Mouse (Mus musculus) lung, postnatal 0 days (tissue): ENCODE results near the gene Exoc5. TPM values are rescaled to one million over a fixed set of nuclear protein-coding genes. Genes with fewer than 3 reads are reported as not detected.
"Not testable (repeated sequence)": the region's sequence is repeated elsewhere in the genome, so short reads cannot be mapped to it uniquely, and the experiment has no call there.

ENCODE experiments used
- ATAC-seq: fragments of 200-750 bp; cut with Nextera tagmentation; 2 replicates; pipeline ENCODE4 v1.8.0; 2017; ENCODE audit warnings: moderate library complexity
- DNase-seq: peaks from one replicate; pipeline ENCODE4 v3.0.0-alpha.2; 2016; ENCODE audit warnings: low spot score
- H3K27ac ChIP-seq: fragments of 300-500 bp; sonication (generic); 2 replicates; pipeline ENCODE4 v1.5.1; 2014; ENCODE audit warnings: antibody characterized with exemption, mild to moderate bottlenecking, low read length, mixed read lengths
- H3K27me3 ChIP-seq: fragments of 300-500 bp; sonication (generic); replicated peaks from 2 replicates; pipeline ENCODE4 v1.6.1; 2014; ENCODE audit warnings: low read length, mixed read lengths; ENCODE audit not compliant: insufficient read depth
- H3K36me3 ChIP-seq: fragments of 300-500 bp; sonication (generic); 2 replicates; pipeline ENCODE4 v1.6.1; 2014; ENCODE audit warnings: low read length, mixed read lengths; ENCODE audit not compliant: insufficient read depth
- H3K4me1 ChIP-seq: fragments of 300-500 bp; sonication (generic); 2 replicates; pipeline ENCODE4 v1.6.1; 2014; ENCODE audit warnings: antibody characterized with exemption, low read depth, low read length, mixed read lengths; ENCODE audit not compliant: insufficient read depth
- H3K4me2 ChIP-seq: fragments of 300-500 bp; sonication (generic); replicated peaks from 2 replicates; pipeline ENCODE4 v1.6.1; 2014; ENCODE audit warnings: low read depth, mild to moderate bottlenecking, low read length, moderate library complexity, mixed read lengths
- H3K4me3 ChIP-seq: fragments of 300-500 bp; sonication (generic); 2 replicates; pipeline ENCODE4 v1.5.1; 2014; ENCODE audit warnings: low read depth, low read length
- H3K9ac ChIP-seq: fragments of 300-500 bp; sonication (generic); replicated peaks from 2 replicates; pipeline ENCODE4 v1.6.1; 2014; ENCODE audit warnings: low read depth, mild to moderate bottlenecking
- H3K9me3 ChIP-seq: fragments of 300-500 bp; sonication (generic); 2 replicates; pipeline ENCODE4 v1.6.1; 2016; ENCODE audit warnings: low read length, mixed read lengths
- CTCF ChIP-seq: IDR thresholded peaks from 2 replicates; pipeline ENCODE4 v1.5.1; 2016; ENCODE audit warnings: antibody characterized with exemption, mild to moderate bottlenecking
- EP300 ChIP-seq: IDR thresholded peaks from 2 replicates; pipeline ENCODE4 v1.6.1; 2016; ENCODE audit warnings: antibody characterized with exemption, mild to moderate bottlenecking, control low read depth
- WGBS: fragments of 180-500 bp; shearing (Covaris S2); extraction: QIAGEN DNeasy Blood & Tissue Kit; methylation state at CpG from one replicate; pipeline ENCODE4 v1.1.7; 2014; 5-methylcytosine and 5-hydroxymethylcytosine counted together
- polyA plus RNA-seq: library from polyadenylated mRNA; unstranded; fragments of >200 nt; fragmentation: Nextera tagmentation; extraction: Ambion mirVana; gene quantifications from 2 replicates; pipeline ENCODE4 v1.2.1, GENCODE M21; 2015

The Exoc5 gene
- 26.7 and 28.6 TPM in 2 replicates for polyA plus RNA-seq

DNA sequence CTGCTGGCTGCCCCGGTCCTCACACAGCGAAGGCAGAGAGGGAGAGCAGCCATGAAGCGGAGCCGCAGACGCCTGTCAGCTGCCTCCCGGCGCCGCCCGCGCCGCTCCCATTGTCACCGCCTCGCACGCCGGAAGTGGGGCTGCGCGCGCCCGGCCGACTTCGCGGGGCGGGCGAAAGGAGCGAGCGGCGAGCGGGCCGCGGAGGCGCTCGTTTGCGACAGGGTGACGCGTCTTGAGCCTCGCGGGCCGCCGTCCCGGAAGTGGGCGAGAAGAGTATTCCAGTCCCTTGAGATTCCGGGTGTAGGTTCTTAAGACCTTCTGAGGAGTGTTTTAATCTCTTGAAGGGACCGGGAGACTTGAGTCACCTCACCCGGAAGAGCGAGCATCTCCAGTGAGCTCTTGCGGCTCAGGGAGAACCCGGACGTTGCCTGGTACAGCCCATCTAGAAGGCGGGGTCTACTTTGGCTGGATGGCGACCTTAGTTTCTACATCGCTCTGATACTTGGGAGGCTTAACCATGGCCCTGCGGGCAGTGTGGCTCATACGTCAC lies at the start of gene Exoc5:
Gene Exoc5, minus strand, starts transcription at position 380 of the 550 bp plus-strand sequence.
- H3K4me3 ChIP-seq = peak within 1 kb of the TSS; percentile 97
- 0% methylated on average over 51 of the region's 53 CpGs for WGBS
- no peaks in the 10 kb centered on the region; the same call in 1 of the 2 replicates for H3K4me1 ChIP-seq
- ATAC-seq (peak; percentile 95), DNase-seq (peak; percentile 97)
- TF ChIP-seq EP300 (peak; percentile 64), CTCF (no peak)
- H3K9me3 ChIP-seq = no peaks in the 10 kb centered on the region
- peak within 1 kb of the TSS; percentile 78 for H3K4me2 ChIP-seq
- H3K27me3 ChIP-seq = no peaks in the 10 kb centered on the region
- H3K27ac ChIP-seq = peak within 1 kb of the TSS; percentile 99
- no peaks in the 10 kb centered on the region for H3K36me3 ChIP-seq
- peak within 1 kb of the TSS; percentile 88 for H3K9ac ChIP-seq

DNA sequence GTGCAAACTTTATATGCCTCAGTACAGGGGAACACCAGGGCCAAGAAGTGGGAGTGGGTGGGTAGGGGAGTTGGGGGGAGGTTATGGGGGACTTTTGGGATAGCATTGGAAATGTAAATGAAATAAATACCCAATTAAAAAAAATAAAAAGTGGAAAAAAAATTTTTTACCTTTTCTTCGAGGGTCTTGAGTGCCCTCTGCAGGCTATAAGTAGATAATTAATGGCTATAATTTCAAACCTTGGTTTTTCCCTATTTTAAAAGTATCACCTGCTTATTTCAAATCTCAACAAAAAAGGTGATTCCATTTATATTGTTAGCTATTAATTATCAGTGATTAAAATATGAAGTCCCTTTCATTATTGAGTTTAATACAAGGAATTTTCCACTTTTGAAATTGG lies 25.3 kb upstream of the Exoc5 start:
- H3K4me2 ChIP-seq, H3K27me3 ChIP-seq, H3K4me1 ChIP-seq, H3K36me3 ChIP-seq, H3K9me3 ChIP-seq, H3K9ac ChIP-seq, ATAC-seq, DNase-seq, H3K27ac ChIP-seq, H3K4me3 ChIP-seq: not testable (repeated sequence)
- WGBS = 54% methylated on average over 1 of the region's 1 CpGs

- no peaks in the 10 kb centered on the region for H3K4me1 ChIP-seq
- H3K27me3 ChIP-seq = no peaks in the 10 kb centered on the region
- H3K9ac ChIP-seq = no peak overlapping the region
- WGBS = 93% methylated on average over 4 of the region's 4 CpGs
- no peak for TF ChIP-seq CTCF
- no peak for TF ChIP-seq EP300
- ATAC-seq (no peak), DNase-seq (no peak)
- no peaks in the 10 kb centered on the region for H3K9me3 ChIP-seq
- H3K36me3 ChIP-seq = peaks cover 6% of the 10 kb centered on the region; the same call in 1 of the 2 replicates
- no peak overlapping the region for H3K27ac ChIP-seq
- no peak overlapping the region for H3K4me2 ChIP-seq
- H3K4me3 ChIP-seq = no peak overlapping the region
These were observed 24.8 kb upstream of the Exoc5 start for GRCm38 (mm10) chr14:49091277-49091676.

GRCm38 (mm10) chr14:49090102-49090501 lies 23.6 kb upstream of the Exoc5 start:
- no peaks in the 10 kb centered on the region for H3K4me1 ChIP-seq

GRCm38 (mm10) chr14:49089461-49090058 lies 23.1 kb upstream of the Exoc5 start:
- 33% methylated on average over 6 of the region's 6 CpGs for WGBS
- DNase-seq (no peak), ATAC-seq (no peak)
- H3K36me3 ChIP-seq = peaks cover 6% of the 10 kb centered on the region; the same call in 1 of the 2 replicates
- TF ChIP-seq CTCF (no peak), EP300 (no peak)
- no peaks in the 10 kb centered on the region for H3K27me3 ChIP-seq
- no peak overlapping the region for H3K4me2 ChIP-seq
- no peaks in the 10 kb centered on the region for H3K9me3 ChIP-seq
- no peak overlapping the region for H3K27ac ChIP-seq
- H3K9ac ChIP-seq = no peak overlapping the region
- H3K4me1 ChIP-seq = no peaks in the 10 kb centered on the region
- H3K4me3 ChIP-seq = no peak overlapping the region

More at GRCm38 (mm10) chr14:49090102-49090501, 23.6 kb upstream of the Exoc5 start:
- no peak overlapping the region for H3K27ac ChIP-seq
- no peak overlapping the region for H3K9ac ChIP-seq
- no peak overlapping the region for H3K4me3 ChIP-seq
- DNase-seq (no peak), ATAC-seq (no peak)
- H3K4me2 ChIP-seq = no peak overlapping the region
- H3K9me3 ChIP-seq = no peaks in the 10 kb centered on the region
- H3K36me3 ChIP-seq = peaks cover 6% of the 10 kb centered on the region; the same call in 1 of the 2 replicates
- 65% methylated on average over 5 of the region's 5 CpGs for WGBS
- H3K27me3 ChIP-seq = no peaks in the 10 kb centered on the region
- TF ChIP-seq EP300 (no peak), CTCF (no peak)

DNA sequence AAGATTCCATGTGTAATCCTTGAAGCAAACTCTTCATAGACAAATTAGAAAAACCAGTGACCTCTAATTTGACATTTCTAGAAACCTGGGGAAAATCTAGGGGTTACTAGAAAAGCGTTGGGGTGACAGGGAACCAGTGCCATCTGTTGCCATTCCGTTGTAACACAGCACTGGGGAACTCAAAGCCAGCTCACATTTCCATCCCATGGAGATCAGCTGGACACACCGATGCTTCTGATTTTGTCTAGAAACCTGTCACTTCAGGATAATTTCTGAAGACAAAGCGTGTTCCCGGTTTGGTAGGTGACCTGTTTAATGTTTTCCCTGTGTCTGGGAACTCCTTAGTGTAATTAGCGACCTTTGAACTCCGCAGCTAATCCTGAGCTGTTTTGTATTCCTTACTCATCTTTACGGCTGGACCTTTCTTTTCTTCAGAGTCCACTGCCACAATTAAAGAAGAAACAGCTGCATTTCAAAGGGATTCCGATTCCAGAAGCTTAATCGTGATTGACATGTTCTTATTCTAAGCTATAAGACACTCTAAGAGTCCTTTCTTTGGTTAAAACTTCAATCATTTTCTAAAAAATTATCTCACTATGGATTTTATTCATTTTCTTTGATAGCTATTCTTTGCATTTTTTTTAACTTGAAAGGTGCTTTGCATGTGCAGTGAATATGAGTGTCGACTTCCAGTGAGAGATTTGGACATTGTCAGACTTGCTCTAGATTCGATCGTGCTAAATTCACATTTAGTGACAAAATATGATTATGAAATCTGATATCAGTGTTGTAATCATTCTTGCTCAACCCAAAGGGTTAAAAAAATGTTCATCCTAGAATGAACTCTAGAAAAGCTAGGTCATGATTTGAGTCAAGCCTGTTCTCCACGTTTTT lies 21.9 kb upstream of the Exoc5 start:
- DNase-seq = no peak
- H3K27ac ChIP-seq = no peak overlapping the region
- H3K4me1 ChIP-seq = no peaks in the 10 kb centered on the region
- H3K9ac ChIP-seq = no peak overlapping the region
- 80% methylated on average over 14 of the region's 14 CpGs for WGBS
- H3K4me3 ChIP-seq = no peak overlapping the region
- no peak for ATAC-seq
- H3K36me3 ChIP-seq = peaks cover 6% of the 10 kb centered on the region; the same call in 1 of the 2 replicates
- H3K27me3 ChIP-seq = no peaks in the 10 kb centered on the region
- H3K9me3 ChIP-seq = no peaks in the 10 kb centered on the region
- H3K4me2 ChIP-seq = no peak overlapping the region
- TF ChIP-seq EP300 = no peak
- TF ChIP-seq CTCF = no peak
